ENCODE assay signal across 26 mouse cellular contexts in the genomic region with DNA sequence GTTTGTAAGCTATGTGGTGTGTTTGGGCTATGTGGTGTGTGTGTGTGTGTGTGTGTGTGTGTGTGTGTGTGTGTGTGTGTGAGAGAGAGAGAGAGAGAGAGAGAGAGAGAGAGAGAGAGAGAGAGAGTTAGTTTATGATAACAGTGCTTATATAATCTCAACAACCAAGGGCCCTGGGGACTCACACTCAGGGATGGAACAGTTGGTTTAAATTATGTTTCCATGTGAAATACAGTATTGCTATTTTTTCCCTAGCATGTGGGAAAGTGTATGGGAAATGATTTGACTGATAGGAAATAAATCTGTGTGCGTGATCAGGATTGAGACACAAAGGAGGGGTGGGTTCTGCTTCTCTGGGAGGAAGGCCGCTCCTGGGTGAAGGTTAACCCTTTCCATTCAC.
"Had no signal": no experiment of that assay in that cellular context is flagged by ENCODE, and none has a peak within 500 bp of the region (broad histone marks: within the 10 kb centered on the region; RNA-seq: fewer than 3 reads in every experiment).

No protein-coding gene starts in this region.

- H3K27ac ChIP-seq: gastrocnemius, adult 2 months; heart, embryonic 10.5 days; hindbrain, embryonic 10.5 days; hindbrain, embryonic 12.5 days; hindbrain, embryonic 14.5 days; intestine, embryonic 15.5 days; layer of hippocampus, adult 2 months; left cerebral cortex, adult 2 months; limb, embryonic 13.5 days; liver, embryonic 13.5 days; liver, embryonic 15.5 days had no signal

- H3K27me3 ChIP-seq: heart, embryonic 12.5 days; hindbrain, embryonic 12.5 days; intestine, embryonic 15.5 days; limb, embryonic 13.5 days; liver, embryonic 13.5 days; liver, embryonic 15.5 days had no signal

- H3K4me2 ChIP-seq: heart, embryonic 12.5 days; hindbrain, embryonic 12.5 days; hindbrain, embryonic 14.5 days; intestine, embryonic 15.5 days; limb, embryonic 13.5 days; liver, embryonic 11.5 days; liver, embryonic 13.5 days; liver, embryonic 15.5 days had no signal

- H3K9me3 ChIP-seq: heart, embryonic 10.5 days; heart, embryonic 12.5 days; hindbrain, embryonic 10.5 days; hindbrain, embryonic 12.5 days; intestine, embryonic 15.5 days; limb, embryonic 13.5 days; liver, embryonic 13.5 days; liver, embryonic 15.5 days had no signal

- H3K4me3 ChIP-seq: gastrocnemius, adult 2 months; heart, embryonic 10.5 days; heart, embryonic 12.5 days; hindbrain, embryonic 10.5 days; hindbrain, embryonic 12.5 days; intestine, embryonic 15.5 days; layer of hippocampus, adult 2 months; left cerebral cortex, adult 2 months; limb, embryonic 13.5 days; liver, embryonic 13.5 days; liver, embryonic 15.5 days had no signal

- H3K36me3 ChIP-seq: heart, embryonic 10.5 days; heart, embryonic 12.5 days; hindbrain, embryonic 10.5 days; hindbrain, embryonic 12.5 days; intestine, embryonic 15.5 days; limb, embryonic 13.5 days; liver, embryonic 13.5 days; liver, embryonic 15.5 days had no signal

- H3K4me1 ChIP-seq: heart, embryonic 10.5 days; heart, embryonic 12.5 days; hindbrain, embryonic 10.5 days; hindbrain, embryonic 12.5 days; intestine, embryonic 15.5 days; limb, embryonic 13.5 days; liver, embryonic 13.5 days; liver, embryonic 15.5 days had no signal

- DNase-seq: gastrocnemius, adult 2 months; gastrocnemius, postnatal 10 days; gastrocnemius, postnatal 25 days; heart, adult 18-20 months; heart, postnatal 10 days; heart, postnatal 4 days; kidney, adult 18-20 months; kidney, postnatal 10 days; kidney, postnatal 25 days; kidney, postnatal 4 days; liver; liver, embryonic 13.5 days had no signal

- ATAC-seq: hindbrain, embryonic 16.5 days; inflammation-experienced regulatory T-cells, adult 6 months; intestine, embryonic 15.5 days; intestine, postnatal 0 days had no signal

- H3K9ac ChIP-seq: heart, embryonic 12.5 days; hindbrain, embryonic 12.5 days; hindbrain, embryonic 14.5 days; intestine, embryonic 15.5 days; limb, embryonic 13.5 days; liver, embryonic 13.5 days; liver, embryonic 15.5 days had no signal
